Mouse (Mus musculus) megakaryocyte-erythroid progenitor cell, adult 5-6 weeks (primary cell): Measurements from ENCODE around the gene 4930518I15Rik. TPM values are rescaled to one million over a fixed set of nuclear protein-coding genes. Genes with fewer than 3 reads are reported as not detected.
"Not testable (repeated sequence)": the region's sequence is repeated elsewhere in the genome, so short reads cannot be mapped to it uniquely, and the experiment has no call there.

ENCODE experiments used
- ATAC-seq: replicated peaks from 2 replicates; pipeline ENCODE4 v1.8.0; 2016; ENCODE audit warnings: mild to moderate bottlenecking, inconsistent platforms; ENCODE audit not compliant: severe bottlenecking, poor library complexity, low FRiP score, low TSS enrichment
- total RNA-seq, 2 experiments: library from RNA; stranded (forward) in 1 of 2; stranded (reverse) in 1 of 2; fragments of 200-1000, 215-1000 nt in 1 of 2; fragments of >200 nt in 1 of 2; fragmentation: Nextera tagmentation in 1 of 2; gene quantifications; 2 replicates each; pipeline ENCODE4 v1.2.3; 2014 to 2017

Gene 4930518I15Rik
- total RNA-seq, 2 experiments from 2014 or later = 5.9 TPM; not detected in 1

DNA sequence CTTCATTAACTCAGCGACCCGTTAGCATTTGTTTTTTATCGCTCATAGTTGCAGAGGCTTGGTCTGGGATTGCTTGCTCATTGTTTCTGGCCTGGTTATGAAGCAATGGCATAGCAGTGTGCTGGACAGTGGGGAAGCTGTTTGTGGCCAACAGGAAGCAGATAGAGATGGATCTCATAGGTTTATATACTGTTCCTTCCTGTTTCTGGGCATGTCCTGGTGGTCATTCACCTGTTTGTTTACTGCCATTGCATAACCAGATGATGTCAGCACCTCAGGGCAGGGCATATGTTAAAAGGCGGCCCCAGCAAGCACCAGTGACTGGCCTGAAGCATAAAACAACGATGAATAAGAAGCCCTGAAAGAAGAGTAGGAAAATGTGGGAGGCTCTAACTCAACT is 7.2 kb downstream of the 4930518I15Rik start:
- no peak for ATAC-seq

- no peak for ATAC-seq
These were observed 9.1 kb downstream of the 4930518I15Rik start for GRCm38 (mm10) chr2:156848526-156849182.

- ATAC-seq = no peak
These were observed 10.1 kb downstream of the 4930518I15Rik start for GRCm38 (mm10) chr2:156847653-156848052.

DNA sequence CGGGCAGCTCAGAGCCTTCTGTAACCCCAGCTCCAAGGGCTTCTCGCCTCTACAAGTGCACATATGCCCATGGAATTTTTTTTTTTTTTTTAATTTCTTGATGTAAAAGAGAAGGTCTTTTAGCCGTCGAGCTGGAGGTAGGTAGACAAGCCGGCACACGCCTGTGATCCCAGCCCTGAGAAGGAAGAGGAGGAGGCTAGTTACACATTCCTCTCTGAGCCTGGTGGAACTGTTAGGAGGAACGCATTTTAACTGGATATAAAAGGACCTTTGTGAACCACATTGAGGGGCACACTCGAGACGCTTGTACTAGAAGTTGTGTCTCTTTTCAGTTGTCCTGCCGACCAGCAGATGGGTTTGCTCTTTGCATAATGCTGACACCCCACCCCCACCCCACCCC is 13.0 kb downstream of the 4930518I15Rik start:
- ATAC-seq = no peak

GRCm38 (mm10) chr2:156843331-156843730 is 14.4 kb downstream of the 4930518I15Rik start:
- no peak for ATAC-seq

DNA sequence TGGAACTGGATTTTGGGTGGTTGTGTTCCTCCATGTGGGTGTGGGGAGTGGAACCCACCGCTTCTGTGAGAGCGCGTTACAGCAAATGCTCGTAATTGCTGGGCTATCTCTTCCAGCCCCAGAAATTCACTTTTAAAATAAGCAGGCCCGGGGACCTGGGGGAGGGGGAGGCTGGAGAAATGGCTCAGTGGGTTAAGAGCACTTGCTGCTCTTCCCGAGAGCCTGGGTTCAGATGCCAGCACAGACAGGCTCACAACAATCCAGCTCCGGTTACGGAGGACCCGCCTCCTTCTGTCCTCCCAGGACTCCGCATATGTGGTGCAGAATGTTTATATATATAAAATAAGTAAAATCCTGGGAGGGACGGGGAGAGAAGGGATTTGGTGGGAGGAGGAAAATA is 15.0 kb downstream of the 4930518I15Rik start:
- ATAC-seq = no peak

DNA sequence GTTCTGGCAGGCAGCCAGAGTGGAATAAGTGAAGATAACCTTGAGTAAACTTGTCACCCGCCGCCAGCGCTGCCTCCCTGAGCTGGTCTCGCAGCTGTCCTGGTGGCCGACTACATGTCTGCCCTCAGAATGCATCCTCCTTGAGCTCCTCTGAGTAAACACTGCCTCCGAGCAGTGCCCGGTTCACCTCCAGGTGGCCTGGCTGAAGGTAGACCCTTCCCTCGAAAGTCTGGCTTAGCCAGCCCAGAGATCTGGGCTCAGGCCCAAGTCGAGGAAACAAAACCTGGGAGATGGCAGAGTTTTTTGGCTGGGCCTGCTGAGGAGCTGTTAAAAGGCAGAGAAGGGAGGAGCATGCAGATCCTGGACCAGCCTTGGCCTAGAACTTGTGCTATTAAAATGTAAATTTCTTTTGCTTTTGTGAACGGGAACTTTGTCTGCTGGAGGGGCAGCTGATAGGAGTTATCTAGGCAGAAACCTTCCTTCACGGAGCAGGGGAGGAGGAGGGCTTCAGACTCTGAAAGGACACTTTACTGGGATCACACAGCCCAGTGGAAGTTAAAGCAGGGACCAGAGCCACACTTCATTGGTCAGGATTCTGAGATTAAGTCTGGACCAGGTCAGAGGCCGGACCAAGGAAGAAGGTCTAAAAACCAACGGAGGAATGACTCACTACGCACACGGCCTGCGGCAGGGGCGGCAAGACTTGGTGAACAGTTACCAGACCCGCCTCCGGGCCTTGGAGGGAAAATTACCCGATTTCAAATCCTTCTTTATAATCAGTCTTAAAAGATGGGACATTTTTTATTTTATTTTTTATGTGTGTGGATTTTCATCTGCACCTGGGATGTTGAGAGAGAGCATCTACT is 15.7 kb downstream of the 4930518I15Rik start:
- peak; percentile 55 for ATAC-seq

GRCm38 (mm10) chr2:156841028-156841840 is 16.5 kb downstream of the 4930518I15Rik start:
- peak; percentile 50 for ATAC-seq

- no peak for ATAC-seq
These were observed 17.3 kb downstream of the 4930518I15Rik start for GRCm38 (mm10) chr2:156840301-156841027.

DNA sequence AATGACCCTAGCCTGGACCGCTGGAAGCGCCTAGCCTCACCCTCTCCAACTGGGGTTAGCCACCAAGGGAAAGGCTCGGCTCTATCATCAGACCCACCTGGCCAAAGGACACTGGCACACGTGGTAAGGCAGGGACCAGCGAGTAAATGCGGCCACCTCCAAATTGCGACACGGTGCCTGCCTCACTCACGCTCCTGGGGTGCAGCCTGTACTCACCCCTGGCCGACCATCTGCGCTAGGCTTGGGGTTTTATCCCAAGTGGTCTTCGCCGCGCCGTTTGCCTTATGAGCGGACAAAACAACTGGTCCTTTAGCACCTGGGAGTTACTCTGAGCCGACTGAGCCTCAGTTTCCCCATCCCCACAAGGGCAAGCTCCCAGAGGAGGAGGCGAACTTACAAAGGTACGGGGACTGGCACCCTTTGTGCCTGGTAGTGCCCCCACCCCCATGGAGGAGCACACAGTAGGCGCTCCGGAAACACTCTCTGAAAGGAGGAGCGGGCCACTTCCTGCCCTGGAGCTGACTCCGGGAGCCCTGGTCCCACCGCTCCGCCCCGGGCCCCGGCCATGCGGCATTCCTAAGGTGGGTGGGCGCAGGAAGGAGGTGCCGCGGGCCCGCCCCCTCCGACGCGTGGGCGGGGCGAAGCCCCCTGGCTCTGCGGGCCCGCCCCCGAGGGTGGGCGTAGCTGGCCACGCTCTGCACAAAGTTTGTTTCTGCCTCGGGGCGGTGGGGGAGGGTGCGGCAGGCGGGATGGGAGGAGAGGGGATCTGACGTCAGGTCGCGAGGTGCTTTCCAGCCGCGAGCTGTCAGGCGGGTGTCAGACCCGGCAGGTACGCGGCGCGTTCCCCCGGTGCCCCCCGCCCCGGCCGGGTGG is 18.2 kb downstream of the 4930518I15Rik start, which contains the start of gene Tgif2:
Gene Tgif2 (plus strand): TSS at position 689 of the 873 bp plus-strand sequence.
- peak; percentile 51 for ATAC-seq

DNA sequence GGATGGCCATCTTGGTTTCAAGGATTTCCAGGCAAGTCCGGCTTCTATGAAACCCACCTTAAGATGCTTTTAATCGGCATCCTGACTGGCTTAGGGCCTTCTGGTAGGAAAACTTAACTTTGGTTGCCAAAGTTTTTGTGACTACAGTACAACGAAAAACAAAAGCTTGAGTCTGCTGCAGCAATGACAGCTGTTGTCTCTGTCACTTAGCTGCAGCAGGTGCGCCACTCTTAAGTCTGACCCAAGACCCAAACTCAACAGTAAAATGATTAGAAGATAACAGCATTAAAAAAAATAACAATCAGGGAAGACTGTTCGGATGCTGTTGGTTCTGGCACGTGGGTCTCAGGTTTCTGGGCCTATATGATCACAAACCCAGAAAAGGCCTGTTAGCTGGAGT is 18.9 kb downstream of the 4930518I15Rik start:
- no peak for ATAC-seq

GRCm38 (mm10) chr2:156834336-156834735 is 23.4 kb downstream of the 4930518I15Rik start:
- ATAC-seq = no peak

DNA sequence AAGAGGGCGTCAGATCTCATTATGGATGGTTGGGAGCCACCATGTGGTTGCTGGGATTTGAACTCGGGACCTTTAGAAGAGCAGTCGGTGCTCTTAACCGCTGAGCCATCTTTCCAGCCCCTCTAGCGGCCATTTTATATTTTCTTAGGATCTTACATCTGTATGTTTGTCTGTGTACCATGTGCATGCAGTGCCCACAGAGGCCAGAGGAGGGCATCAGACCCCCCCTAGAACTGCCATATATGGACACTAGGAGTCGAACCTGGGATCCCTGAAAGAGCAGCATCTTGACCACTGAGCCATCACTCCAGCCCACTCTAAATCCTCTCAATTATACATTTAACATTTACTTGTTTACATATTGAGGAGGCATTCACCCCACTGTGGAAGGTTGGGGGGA is 32.6 kb downstream of the 4930518I15Rik start:
- not testable (repeated sequence) for ATAC-seq

DNA sequence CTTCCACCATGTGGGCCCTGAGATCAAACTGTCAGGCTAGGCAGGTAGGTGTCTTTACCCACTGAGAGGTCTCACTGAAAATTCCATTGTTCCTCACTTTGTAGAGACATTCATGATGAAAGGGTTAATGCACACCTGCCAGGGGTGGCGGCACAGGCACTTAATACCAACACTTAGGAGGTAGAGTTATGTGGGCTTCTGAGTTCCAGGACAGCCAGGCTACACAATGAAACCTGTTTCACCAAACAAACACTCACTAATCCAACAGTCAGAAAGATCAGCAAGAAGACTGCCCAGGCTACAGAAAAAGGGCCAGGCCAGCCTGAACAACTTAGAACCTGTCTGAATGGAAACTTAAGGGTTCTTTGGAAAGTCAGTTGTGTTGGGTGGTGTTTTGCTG is 41.6 kb downstream of the 4930518I15Rik start:
- ATAC-seq = no peak

DNA sequence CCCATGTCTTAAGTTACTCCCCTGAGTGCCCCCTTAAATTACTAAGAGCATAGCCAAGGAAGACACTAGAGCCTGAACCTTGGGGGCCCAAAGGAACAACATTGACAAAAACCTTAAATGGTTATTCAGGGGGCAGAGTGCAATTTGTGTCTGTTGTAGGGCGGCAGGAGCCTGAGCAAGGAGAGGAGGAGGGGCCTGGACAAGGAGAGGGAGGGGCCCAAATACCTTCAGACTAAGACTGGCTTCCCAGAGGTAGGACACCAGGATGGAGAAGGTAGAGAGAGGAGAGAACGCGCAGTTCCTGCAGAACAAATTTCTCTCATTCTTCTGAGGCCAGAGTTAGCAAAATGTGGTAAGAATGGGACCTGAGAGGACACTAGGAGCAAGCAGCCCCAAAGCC is 42.3 kb downstream of the 4930518I15Rik start:
- no peak for ATAC-seq

- ATAC-seq = no peak
These were observed 42.9 kb downstream of the 4930518I15Rik start for GRCm38 (mm10) chr2:156814893-156815292.

- no peak for ATAC-seq
These were observed 43.4 kb downstream of the 4930518I15Rik start for GRCm38 (mm10) chr2:156814344-156814801.

GRCm38 (mm10) chr2:156811556-156811955 is 46.2 kb downstream of the 4930518I15Rik start:
- no peak for ATAC-seq
